Mouse (Mus musculus): Measurements from ENCODE around the gene Coq10a. TPM values are rescaled to one million over a fixed set of nuclear protein-coding genes. Genes with fewer than 3 reads are reported as not detected.

The Coq10a gene
- polyA plus RNA-seq, 1 experiment from 2014 or later: 32.7 TPM

DNA sequence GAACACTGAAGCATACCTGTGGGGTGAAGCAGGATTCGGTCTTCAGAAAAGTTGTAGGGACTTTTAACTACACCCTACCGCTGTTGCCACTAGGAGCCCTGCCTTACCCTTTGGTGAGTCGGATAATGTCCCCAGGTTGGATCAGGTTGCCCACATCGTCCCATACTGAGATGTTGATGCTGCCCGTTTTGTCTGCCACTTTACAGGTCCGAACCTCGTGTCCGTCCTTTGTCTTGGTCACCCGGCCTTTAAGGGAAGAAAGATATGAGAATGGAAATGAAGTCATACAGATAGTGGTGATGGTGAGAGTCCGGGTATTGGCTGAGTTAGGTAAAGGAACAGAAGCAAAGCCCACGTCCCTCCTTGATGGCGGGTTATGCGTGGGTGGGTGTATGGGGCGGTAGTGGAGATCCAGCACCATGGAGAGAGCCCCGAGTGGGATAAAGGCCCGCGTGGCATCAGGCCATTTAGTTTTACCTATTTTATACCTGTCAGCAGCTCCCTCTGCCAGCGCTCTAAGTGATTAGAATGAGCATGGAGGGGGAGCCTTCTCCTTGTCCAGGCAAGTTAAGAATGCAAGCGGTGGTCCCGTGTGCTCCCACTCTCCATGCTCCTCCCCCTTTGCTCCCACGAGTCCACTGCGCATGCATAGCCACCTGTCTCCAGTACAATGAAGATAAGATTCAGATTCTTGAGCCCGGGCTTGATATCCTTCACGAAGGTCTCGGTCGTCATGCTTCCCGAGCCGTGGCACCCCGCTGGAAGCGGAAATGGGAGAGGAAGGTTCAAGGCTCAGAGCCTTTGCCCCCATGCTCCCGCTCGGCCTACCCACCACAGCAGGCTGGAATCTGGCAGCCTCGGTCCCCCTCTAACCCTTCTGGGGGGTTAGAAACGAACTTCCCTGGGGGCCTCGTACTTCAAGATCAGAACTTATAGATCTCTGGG is 40.1 kb upstream of the Coq10a start:
- ATAC-seq: peak; percentile 13
- Histone ChIP-seq H3K27me3 (replicated peaks; ENCODE audit: control insufficient read depth, insufficient read depth, low read length) (no peaks in the 10 kb centered on the region), H3K36me3 (ENCODE audit: control insufficient read depth, insufficient read depth) (no peaks in the 10 kb centered on the region), H3K27ac (ENCODE audit: low read length) (peak overlapping the region; percentile 90), H3K4me3 (replicated peaks; ENCODE audit: low read length) (peak overlapping the region; percentile 89), H3K9me3 (ENCODE audit: control insufficient read depth, low read length) (no peaks in the 10 kb centered on the region), H3K9ac (replicated peaks; ENCODE audit: low read depth, low read length) (peak overlapping the region; percentile 89), H3K4me2 (ENCODE audit: low read length) (peak overlapping the region; percentile 88), H3K4me1 (replicated peaks; ENCODE audit: control insufficient read depth, insufficient read depth, low read length) (peaks cover 39% of the 10 kb centered on the region)
- 17% methylated on average over 35 of the region's 35 CpGs for WGBS

- Histone ChIP-seq H3K4me2 (ENCODE audit: low read length) (no peak overlapping the region), H3K4me1 (replicated peaks; ENCODE audit: control insufficient read depth, insufficient read depth, low read length) (peaks cover 11% of the 10 kb centered on the region), H3K27ac (ENCODE audit: low read length) (no peak overlapping the region), H3K4me3 (replicated peaks; ENCODE audit: low read length) (no peak overlapping the region), H3K36me3 (ENCODE audit: control insufficient read depth, insufficient read depth) (no peaks in the 10 kb centered on the region), H3K27me3 (replicated peaks; ENCODE audit: control insufficient read depth, insufficient read depth, low read length) (no peaks in the 10 kb centered on the region), H3K9me3 (ENCODE audit: control insufficient read depth, low read length) (no peaks in the 10 kb centered on the region), H3K9ac (replicated peaks; ENCODE audit: low read depth, low read length) (no peak overlapping the region)
- no peak for ATAC-seq
- WGBS: 76% methylated on average over 7 of the region's 7 CpGs
These were observed 35.1 kb upstream of the Coq10a start for GRCm38 (mm10) chr10:128403931-128404330.

DNA sequence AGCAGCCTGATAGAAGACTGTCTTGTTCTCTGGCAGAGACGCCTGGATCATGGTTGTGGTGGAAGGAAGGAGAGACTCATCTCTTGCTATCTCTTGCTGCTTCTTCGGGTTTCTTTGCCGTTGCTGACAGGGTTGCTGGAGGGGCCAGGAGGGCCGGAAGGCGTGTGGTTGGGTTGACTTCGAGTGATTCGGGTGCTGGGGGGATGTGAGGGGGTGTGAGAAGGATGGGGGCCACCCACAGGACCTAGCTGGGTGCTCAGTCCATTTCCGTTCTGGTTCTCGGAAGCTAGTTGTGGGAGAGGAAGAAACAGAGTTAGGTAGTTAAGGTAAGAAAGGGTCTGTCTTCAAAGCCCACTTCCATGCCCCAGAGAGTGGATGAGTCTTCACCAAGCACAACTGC is 32.8 kb upstream of the Coq10a start:
- no peaks in the 10 kb centered on the region for H3K36me3 ChIP-seq (ENCODE audit: control insufficient read depth, insufficient read depth)
- no peak overlapping the region for H3K4me3 ChIP-seq (replicated peaks; ENCODE audit: low read length)
- ATAC-seq: no peak

DNA sequence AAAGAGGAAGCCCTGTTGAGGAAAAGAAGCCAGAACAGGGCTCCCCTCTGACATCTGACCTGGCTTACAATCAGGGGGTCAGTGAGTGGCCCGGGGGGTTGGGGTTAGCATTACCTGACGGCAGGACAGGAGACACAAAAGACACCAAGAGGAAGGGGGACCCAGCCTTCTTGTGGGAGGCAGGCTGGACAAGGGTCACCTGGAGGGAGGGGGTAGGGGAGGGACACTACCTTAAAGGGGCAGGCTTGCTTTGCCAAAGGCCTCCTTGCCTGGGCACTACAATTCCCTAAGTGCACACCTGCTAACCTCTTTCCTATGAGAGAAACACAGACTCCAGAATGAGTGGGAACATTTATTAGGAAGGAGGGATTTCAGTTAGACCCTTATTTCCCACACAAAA is 32.3 kb upstream of the Coq10a start, which contains the start of gene Slc39a5:
Slc39a5 (minus strand) TSS at position 174 of the 400 bp plus-strand sequence.
- Histone ChIP-seq H3K9ac (replicated peaks; ENCODE audit: low read depth, low read length) (no peak within 1 kb of the TSS), H3K4me1 (replicated peaks; ENCODE audit: control insufficient read depth, insufficient read depth, low read length) (no peaks in the 10 kb centered on the region), H3K4me3 (replicated peaks; ENCODE audit: low read length) (no peak within 1 kb of the TSS), H3K36me3 (ENCODE audit: control insufficient read depth, insufficient read depth) (no peaks in the 10 kb centered on the region), H3K9me3 (ENCODE audit: control insufficient read depth, low read length) (no peaks in the 10 kb centered on the region), H3K27me3 (replicated peaks; ENCODE audit: control insufficient read depth, insufficient read depth, low read length) (no peaks in the 10 kb centered on the region), H3K27ac (ENCODE audit: low read length) (no peak within 1 kb of the TSS), H3K4me2 (ENCODE audit: low read length) (no peak within 1 kb of the TSS)
- no peak for ATAC-seq
- 17% methylated on average over 2 of the region's 2 CpGs for WGBS

More for the DNA sequence above, 32.8 kb upstream of the Coq10a start:
- Histone ChIP-seq H3K9ac (replicated peaks; ENCODE audit: low read depth, low read length) (no peak overlapping the region), H3K9me3 (ENCODE audit: control insufficient read depth, low read length) (no peaks in the 10 kb centered on the region), H3K27ac (ENCODE audit: low read length) (no peak overlapping the region), H3K4me2 (ENCODE audit: low read length) (no peak overlapping the region), H3K4me1 (replicated peaks; ENCODE audit: control insufficient read depth, insufficient read depth, low read length) (no peaks in the 10 kb centered on the region), H3K27me3 (replicated peaks; ENCODE audit: control insufficient read depth, insufficient read depth, low read length) (no peaks in the 10 kb centered on the region)
- WGBS: 79% methylated on average over 9 of the region's 9 CpGs

GRCm38 (mm10) chr10:128400338-128400737 is 31.5 kb upstream of the Coq10a start:
- H3K36me3 ChIP-seq (ENCODE audit: control insufficient read depth, insufficient read depth): no peaks in the 10 kb centered on the region
- H3K4me1 ChIP-seq (replicated peaks; ENCODE audit: control insufficient read depth, insufficient read depth, low read length): no peaks in the 10 kb centered on the region
- H3K9me3 ChIP-seq (ENCODE audit: control insufficient read depth, low read length): no peaks in the 10 kb centered on the region
- ATAC-seq: no peak
- no peak overlapping the region for H3K4me3 ChIP-seq (replicated peaks; ENCODE audit: low read length)
- H3K4me2 ChIP-seq (ENCODE audit: low read length): no peak overlapping the region
- no peak overlapping the region for H3K9ac ChIP-seq (replicated peaks; ENCODE audit: low read depth, low read length)
- no peak overlapping the region for H3K27ac ChIP-seq (ENCODE audit: low read length)
- WGBS: 36% methylated on average over 5 of the region's 5 CpGs
- H3K27me3 ChIP-seq (replicated peaks; ENCODE audit: control insufficient read depth, insufficient read depth, low read length): no peaks in the 10 kb centered on the region

GRCm38 (mm10) chr10:128397466-128397865 is 28.7 kb upstream of the Coq10a start:
- H3K27me3 ChIP-seq (replicated peaks; ENCODE audit: control insufficient read depth, insufficient read depth, low read length): no peaks in the 10 kb centered on the region
- peaks cover 6% of the 10 kb centered on the region; the same call in 1 of the 2 replicates for H3K36me3 ChIP-seq (ENCODE audit: control insufficient read depth, insufficient read depth)
- ATAC-seq: no peak
- H3K27ac ChIP-seq (ENCODE audit: low read length): no peak overlapping the region
- no peaks in the 10 kb centered on the region for H3K9me3 ChIP-seq (ENCODE audit: control insufficient read depth, low read length)
- H3K4me1 ChIP-seq (replicated peaks; ENCODE audit: control insufficient read depth, insufficient read depth, low read length): no peaks in the 10 kb centered on the region
- H3K4me2 ChIP-seq (ENCODE audit: low read length): no peak overlapping the region
- no peak overlapping the region for H3K4me3 ChIP-seq (replicated peaks; ENCODE audit: low read length)
- H3K9ac ChIP-seq (replicated peaks; ENCODE audit: low read depth, low read length): no peak overlapping the region
- 58% methylated on average over 7 of the region's 7 CpGs for WGBS

GRCm38 (mm10) chr10:128396716-128397264 is 28.0 kb upstream of the Coq10a start:
- WGBS: 69% methylated on average over 10 of the region's 10 CpGs
- no peak overlapping the region for H3K27ac ChIP-seq (ENCODE audit: low read length)

GRCm38 (mm10) chr10:128396017-128396673 is 27.3 kb upstream of the Coq10a start:
- Histone ChIP-seq H3K9me3 (ENCODE audit: control insufficient read depth, low read length) (no peaks in the 10 kb centered on the region), H3K27me3 (replicated peaks; ENCODE audit: control insufficient read depth, insufficient read depth, low read length) (no peaks in the 10 kb centered on the region), H3K4me3 (replicated peaks; ENCODE audit: low read length) (no peak overlapping the region), H3K27ac (ENCODE audit: low read length) (no peak overlapping the region), H3K4me1 (replicated peaks; ENCODE audit: control insufficient read depth, insufficient read depth, low read length) (no peaks in the 10 kb centered on the region), H3K9ac (replicated peaks; ENCODE audit: low read depth, low read length) (no peak overlapping the region), H3K4me2 (ENCODE audit: low read length) (no peak overlapping the region), H3K36me3 (ENCODE audit: control insufficient read depth, insufficient read depth) (peaks cover 8% of the 10 kb centered on the region; the same call in 1 of the 2 replicates)
- no peak for ATAC-seq
- 68% methylated on average over 11 of the region's 11 CpGs for WGBS

More at GRCm38 (mm10) chr10:128396716-128397264, 28.0 kb upstream of the Coq10a start:
- Histone ChIP-seq H3K27me3 (replicated peaks; ENCODE audit: control insufficient read depth, insufficient read depth, low read length) (no peaks in the 10 kb centered on the region), H3K4me3 (replicated peaks; ENCODE audit: low read length) (no peak overlapping the region), H3K4me1 (replicated peaks; ENCODE audit: control insufficient read depth, insufficient read depth, low read length) (no peaks in the 10 kb centered on the region), H3K36me3 (ENCODE audit: control insufficient read depth, insufficient read depth) (peaks cover 6% of the 10 kb centered on the region; the same call in 1 of the 2 replicates), H3K9ac (replicated peaks; ENCODE audit: low read depth, low read length) (no peak overlapping the region), H3K9me3 (ENCODE audit: control insufficient read depth, low read length) (no peaks in the 10 kb centered on the region), H3K4me2 (ENCODE audit: low read length) (no peak overlapping the region)
- ATAC-seq: no peak

GRCm38 (mm10) chr10:128391850-128392249 is 23.1 kb upstream of the Coq10a start:
- no peak for ATAC-seq
- Histone ChIP-seq H3K27ac (ENCODE audit: low read length) (no peak overlapping the region), H3K9me3 (ENCODE audit: control insufficient read depth, low read length) (no peaks in the 10 kb centered on the region), H3K4me2 (ENCODE audit: low read length) (no peak overlapping the region), H3K9ac (replicated peaks; ENCODE audit: low read depth, low read length) (no peak overlapping the region), H3K27me3 (replicated peaks; ENCODE audit: control insufficient read depth, insufficient read depth, low read length) (no peaks in the 10 kb centered on the region), H3K4me3 (replicated peaks; ENCODE audit: low read length) (no peak overlapping the region), H3K36me3 (ENCODE audit: control insufficient read depth, insufficient read depth) (peaks cover 47% of the 10 kb centered on the region), H3K4me1 (replicated peaks; ENCODE audit: control insufficient read depth, insufficient read depth, low read length) (no peaks in the 10 kb centered on the region)
- WGBS: 86% methylated on average over 6 of the region's 6 CpGs
